ENCODE assay signal across 9 mouse cellular contexts in genomic region chr2:96319201-96319600, GRCm38 (mm10). TPM values are rescaled to one million over a fixed set of nuclear protein-coding genes. Genes with fewer than 3 reads are reported as not detected.
A peak's percentile ranks its signal among the peaks of the same experiment; 100 is the strongest.
DNase-seq lines count a peak whose midpoint lies in the region; ATAC-seq lines count a peak whose summit lies in the region.
"Had no signal": no experiment of that assay in that cellular context is flagged by ENCODE, and none has a peak within 500 bp of the region (broad histone marks: within the 10 kb centered on the region; RNA-seq: fewer than 3 reads in every experiment).

No protein-coding gene starts in this region.

- peak overlapping the region; percentile 82 for H3K4me2 ChIP-seq in forebrain, embryonic 15.5 days (replicated peaks)
- H3K4me2 ChIP-seq in limb, embryonic 13.5 days (replicated peaks) = peak overlapping the region; percentile 27

- peak overlapping the region; percentile 24; the same call in 1 of the 2 replicates for H3K9ac ChIP-seq in forebrain, embryonic 15.5 days (replicated peaks)
- H3K9ac ChIP-seq in limb, embryonic 13.5 days = no peak overlapping the region

- ATAC-seq in forebrain, embryonic 15.5 days (replicated peaks) = peak; percentile 36; the same call in 1 of the 2 replicates
- ATAC-seq in limb, embryonic 13.5 days (ENCODE audit: low FRiP score, low read depth) = no peak
- no peak for ATAC-seq in megakaryocyte, adult 5-6 weeks (ENCODE audit: poor library complexity, severe bottlenecking)
- no peak for ATAC-seq in monocyte, adult 5-6 weeks (replicated peaks; ENCODE audit: insufficient number of reproducible peaks, low FRiP score, low TSS enrichment, poor library complexity, severe bottlenecking)

- H3K36me3 ChIP-seq in forebrain, embryonic 15.5 days = no peaks in the 10 kb centered on the region
- no peaks in the 10 kb centered on the region for H3K36me3 ChIP-seq in limb, embryonic 13.5 days

- H3K27me3 ChIP-seq in forebrain, embryonic 15.5 days = no peaks in the 10 kb centered on the region
- peaks cover 12% of the 10 kb centered on the region; the same call in 1 of the 2 replicates for H3K27me3 ChIP-seq in limb, embryonic 13.5 days

- no peak overlapping the region; the same call in 1 of the 2 replicates for H3K27ac ChIP-seq in forebrain, embryonic 15.5 days (replicated peaks)
- H3K27ac ChIP-seq in limb, embryonic 13.5 days = no peak overlapping the region

- H3K4me1 ChIP-seq in forebrain, embryonic 15.5 days = peaks cover 18% of the 10 kb centered on the region
- peaks cover 13% of the 10 kb centered on the region; the same call in 1 of the 2 replicates for H3K4me1 ChIP-seq in limb, embryonic 13.5 days

- peak overlapping the region; percentile 47 for H3K4me3 ChIP-seq in forebrain, embryonic 15.5 days
- H3K4me3 ChIP-seq in limb, embryonic 13.5 days = no peak overlapping the region

- intact Hi-C loops in left cerebral cortex, postnatal 4 days (cut with DNase I) = loop anchor here (10.0 kb wide), 1 partner anchor 1084 kb away; no protein-coding TSS in a partner anchor

- 2% methylated on average over 8 of the region's 8 CpGs for WGBS in forebrain, embryonic 15.5 days
- 6% methylated on average over 8 of the region's 8 CpGs for WGBS in limb, embryonic 13.5 days

- no peaks in the 10 kb centered on the region for H3K9me3 ChIP-seq in forebrain, embryonic 15.5 days
- H3K9me3 ChIP-seq in limb, embryonic 13.5 days = no peaks in the 10 kb centered on the region

- DNase-seq in left cerebral cortex, adult 11 months (ENCODE audit: low spot score) = peak; percentile 51
- DNase-seq in left cerebral cortex, postnatal 4 days = no peak
- peak; percentile 68 for DNase-seq in telencephalon, adult 2 months (ENCODE audit: low read depth, low spot score)
- no peak for DNase-seq in kidney, adult 8-10 months

RNA-seq across cellular contexts. Expression of gene Lrrc4c, which starts 1.2 kb away (rescaled TPM):
- total RNA-seq in left cerebral cortex, postnatal 4 days (2021) = 10 to 100 TPM; 88.7 to 91.0 TPM
- 20.9 and 24.3 TPM in 2 replicates for polyA plus RNA-seq in forebrain, embryonic 15.5 days (2015; fragmentation: Nextera tagmentation; extraction: Ambion mirVana)
- polyA plus RNA-seq in limb, embryonic 13.5 days (2015; fragmentation: Nextera tagmentation; extraction: Ambion mirVana) = 2.8 and 3.6 TPM in 2 replicates
- total RNA-seq in megakaryocyte, adult 5-6 weeks (2015) = not detected in 2 replicates
- total RNA-seq in megakaryocyte, adult 5-6 weeks (2017) = not detected in 2 replicates
- not detected in 3 replicates for total RNA-seq in monocyte, adult 5-6 weeks (2017)
- total RNA-seq: neutrophil, adult 5-6 weeks had no signal

Comparison
In these comparisons a context has a peak if more than half of its experiments do, and no peak if none do; other contexts are left out.
1. DNase-seq: peak in left cerebral cortex, adult 11 months (single experiment) and telencephalon, adult 2 months (single experiment); none in left cerebral cortex, postnatal 4 days (single experiment) and kidney, adult 8-10 months (0 of 2).
2. RNA of gene Lrrc4c, which starts 1.2 kb away (total RNA-seq): 88.7 to 91.0 TPM in left cerebral cortex, postnatal 4 days; not detected in megakaryocyte, adult 5-6 weeks and not detected in monocyte, adult 5-6 weeks; every median in the first group is over 10 times any median in the second.